Mouse (Mus musculus) intestine, embryonic 14.5 days (tissue): ENCODE measurements around the gene Gm37240. TPM values are rescaled to one million over a fixed set of nuclear protein-coding genes. Genes with fewer than 3 reads are reported as not detected.

Experiments used
- ATAC-seq: fragments of 200-750 bp; cut with Nextera tagmentation; replicated peaks from 2 replicates; pipeline ENCODE4 v1.8.0; 2017; ENCODE audit warnings: low read depth, moderate number of reproducible peaks, moderate TSS enrichment, moderate library complexity; ENCODE audit not compliant: low FRiP score, low TSS enrichment
- DNase-seq: peaks from one replicate; pipeline ENCODE4 v3.0.0-alpha.2; 2018; ENCODE audit warnings: low spot score
- H3K27ac ChIP-seq: fragments of 300-500 bp; sonication (generic); 2 replicates; pipeline ENCODE4 v1.5.1; 2014; ENCODE audit warnings: low read depth, mild to moderate bottlenecking, control low read depth
- H3K27me3 ChIP-seq: fragments of 300-500 bp; sonication (generic); replicated peaks from 2 replicates; pipeline ENCODE4 v1.6.1; 2014; ENCODE audit warnings: low read length, control low read depth; ENCODE audit not compliant: control insufficient read depth, insufficient read depth
- H3K36me3 ChIP-seq: fragments of 300-500 bp; sonication (generic); 2 replicates; pipeline ENCODE4 v1.6.1; 2014; ENCODE audit warnings: low read length, control low read depth; ENCODE audit not compliant: control insufficient read depth, insufficient read depth
- H3K4me1 ChIP-seq: fragments of 300-500 bp; sonication (generic); replicated peaks from 2 replicates; pipeline ENCODE4 v1.6.1; 2014; ENCODE audit warnings: low read length, control low read depth, mixed read lengths; ENCODE audit not compliant: control insufficient read depth, insufficient read depth
- H3K4me2 ChIP-seq: fragments of 300-500 bp; sonication (generic); 2 replicates; pipeline ENCODE4 v1.6.1; 2014; ENCODE audit warnings: low read length
- H3K4me3 ChIP-seq: fragments of 300-500 bp; sonication (generic); 2 replicates; pipeline ENCODE4 v1.5.1; 2014; ENCODE audit warnings: low read depth, low read length, control low read depth, mixed read lengths
- H3K9ac ChIP-seq: fragments of 300-500 bp; sonication (generic); 2 replicates; pipeline ENCODE4 v1.6.1; 2014; ENCODE audit warnings: mild to moderate bottlenecking, low read length
- H3K9me3 ChIP-seq: fragments of 300-500 bp; sonication (generic); 2 replicates; pipeline ENCODE4 v1.6.1; 2016; ENCODE audit warnings: low read length, control low read depth; ENCODE audit not compliant: control insufficient read depth
- WGBS: fragments of 180-500 bp; shearing (Covaris S2); extraction: QIAGEN DNeasy Blood & Tissue Kit; methylation state at CpG from one replicate; pipeline ENCODE4 v1.1.7; 2014; 5-methylcytosine and 5-hydroxymethylcytosine counted together
- polyA plus RNA-seq: library from polyadenylated mRNA; unstranded; fragments of >200 nt; fragmentation: Nextera tagmentation; extraction: Ambion mirVana; gene quantifications from 2 replicates; pipeline ENCODE4 v1.2.1, GENCODE M21; 2014

Gene Gm37240
- polyA plus RNA-seq, 1 experiment from 2014 or later: 5.3 TPM

DNA sequence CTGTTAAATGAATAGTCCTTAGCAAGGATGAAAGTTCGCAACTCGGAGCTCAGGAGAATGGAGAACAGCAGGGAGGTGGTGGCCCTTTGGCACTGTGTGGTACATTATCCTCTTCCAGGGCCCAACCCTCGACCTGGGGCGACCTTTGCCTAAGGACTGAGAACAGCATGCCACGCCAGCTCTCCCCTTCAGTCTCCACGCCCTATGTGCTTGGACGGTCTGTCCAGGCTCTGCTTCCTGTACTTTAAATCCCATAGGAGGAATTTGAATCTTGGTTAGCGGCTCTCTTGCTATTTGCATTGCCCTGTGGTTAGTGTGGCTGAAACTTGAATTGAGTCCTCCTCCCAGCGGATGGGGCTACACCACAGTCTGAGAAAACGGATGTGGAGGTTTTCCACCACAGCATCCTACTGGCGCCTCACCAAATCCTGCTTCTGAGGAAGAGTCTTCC, 928 bp upstream of the Gm37240 start:
- no peak overlapping the region for H3K9ac ChIP-seq
- H3K27ac ChIP-seq: 0 out of 2 replicates have a peak overlapping the region, but pooled peaks have one; percentile 14
- H3K36me3 ChIP-seq: no peaks in the 10 kb centered on the region
- H3K4me3 ChIP-seq: peak overlapping the region; percentile 39
- H3K4me2 ChIP-seq: peak overlapping the region; percentile 68
- ATAC-seq (peak; percentile 12; the same call in 1 of the 2 replicates), DNase-seq (peak; percentile 59)
- H3K4me1 ChIP-seq: peaks cover 6% of the 10 kb centered on the region
- H3K9me3 ChIP-seq: no peaks in the 10 kb centered on the region
- H3K27me3 ChIP-seq: no peaks in the 10 kb centered on the region
- 13% methylated on average over 11 of the region's 11 CpGs for WGBS

DNA sequence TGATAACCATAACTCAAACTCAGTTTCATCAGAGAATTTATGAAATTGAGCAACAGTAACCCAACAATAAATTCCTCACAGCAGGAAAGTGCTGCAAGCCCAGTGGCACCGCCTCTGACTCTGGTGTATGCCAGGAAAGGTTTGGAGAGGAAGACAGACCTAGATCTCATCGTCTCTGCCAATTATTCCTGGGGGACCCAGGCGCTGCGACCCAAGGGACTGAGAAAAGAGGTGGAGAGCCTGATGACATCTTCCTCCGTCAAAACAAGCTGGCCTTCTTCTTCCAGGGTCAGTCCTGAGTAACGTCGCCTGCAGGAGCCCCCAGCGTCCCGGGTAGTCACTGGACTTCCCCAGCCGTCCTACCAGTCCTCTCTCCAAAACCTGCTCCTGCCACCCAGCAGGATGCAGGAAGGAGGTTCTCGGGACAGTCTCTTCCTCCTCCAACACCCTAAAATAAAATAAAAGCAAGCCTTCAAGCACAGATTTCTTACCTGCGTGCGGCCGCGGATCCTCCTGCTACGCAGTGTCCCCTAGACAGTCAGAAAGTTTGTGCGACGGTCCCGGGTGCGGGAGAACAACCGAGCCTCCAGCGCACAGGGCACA, 581 bp downstream of the Gm37240 start:
- 3% methylated on average over 22 of the region's 22 CpGs for WGBS
- ATAC-seq (peak; percentile 24), DNase-seq (peak; percentile 52)
- H3K4me2 ChIP-seq: peak overlapping the region; percentile 68
- H3K36me3 ChIP-seq: no peaks in the 10 kb centered on the region
- no peaks in the 10 kb centered on the region for H3K9me3 ChIP-seq
- no peak overlapping the region for H3K27ac ChIP-seq
- H3K27me3 ChIP-seq: no peaks in the 10 kb centered on the region
- peaks cover 6% of the 10 kb centered on the region for H3K4me1 ChIP-seq
- peak overlapping the region; percentile 39 for H3K4me3 ChIP-seq
- H3K9ac ChIP-seq: peak overlapping the region; percentile 47

DNA sequence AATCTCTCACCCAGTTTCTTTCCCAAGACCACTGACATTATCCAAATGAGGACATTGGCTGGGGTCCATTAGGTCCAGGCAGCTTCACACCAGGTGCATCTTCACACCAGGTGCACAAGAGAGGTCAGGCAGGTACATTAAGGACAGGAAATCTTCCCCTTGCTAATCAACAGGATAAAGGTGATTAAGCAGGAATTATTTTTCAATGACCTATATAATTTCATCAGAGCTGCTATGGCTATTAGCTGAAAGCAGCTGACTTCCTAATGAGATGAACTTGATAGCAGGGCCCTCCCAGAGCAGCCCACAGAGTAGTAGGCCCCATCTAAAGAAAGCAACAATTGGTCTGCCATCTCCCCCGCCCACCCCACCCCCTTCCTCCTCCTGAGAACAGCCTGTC, 1.4 kb downstream of the Gm37240 start:
- Histone ChIP-seq H3K27ac (no peak overlapping the region), H3K27me3 (no peaks in the 10 kb centered on the region), H3K9ac (no peak overlapping the region), H3K36me3 (no peaks in the 10 kb centered on the region), H3K4me3 (no peak overlapping the region), H3K4me1 (peaks cover 6% of the 10 kb centered on the region), H3K4me2 (peak overlapping the region; percentile 68; the same call in 1 of the 2 replicates), H3K9me3 (no peaks in the 10 kb centered on the region)
- ATAC-seq: no peak
- no peak for DNase-seq
- 83% methylated on average over 1 of the region's 1 CpGs for WGBS

DNA sequence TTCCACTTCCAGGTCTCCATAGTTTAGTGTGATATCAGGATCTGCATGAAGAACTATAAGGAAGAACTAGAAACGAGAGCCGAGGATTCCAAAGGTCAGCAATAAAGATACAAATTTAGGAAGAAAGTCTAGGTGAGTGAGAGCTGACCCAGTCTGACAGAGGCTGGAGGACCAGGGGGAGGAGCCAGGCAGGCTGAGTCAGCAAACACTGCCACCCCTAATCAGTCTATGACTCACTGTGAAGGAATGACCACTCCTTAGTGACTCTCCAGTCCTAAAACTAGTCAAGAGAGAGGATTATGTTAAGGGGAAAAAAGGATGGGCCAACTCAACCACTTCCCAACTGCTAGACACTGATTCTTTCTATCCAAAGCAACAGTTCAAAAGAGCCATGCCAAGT, 6.6 kb downstream of the Gm37240 start:
- Histone ChIP-seq H3K4me3 (no peak overlapping the region), H3K9ac (no peak overlapping the region), H3K27me3 (no peaks in the 10 kb centered on the region), H3K4me1 (no peaks in the 10 kb centered on the region), H3K9me3 (no peaks in the 10 kb centered on the region), H3K27ac (no peak overlapping the region), H3K36me3 (no peaks in the 10 kb centered on the region), H3K4me2 (no peak overlapping the region)
- DNase-seq (no peak), ATAC-seq (peak; percentile 91)
- 70% methylated on average over 2 of the region's 2 CpGs for WGBS

DNA sequence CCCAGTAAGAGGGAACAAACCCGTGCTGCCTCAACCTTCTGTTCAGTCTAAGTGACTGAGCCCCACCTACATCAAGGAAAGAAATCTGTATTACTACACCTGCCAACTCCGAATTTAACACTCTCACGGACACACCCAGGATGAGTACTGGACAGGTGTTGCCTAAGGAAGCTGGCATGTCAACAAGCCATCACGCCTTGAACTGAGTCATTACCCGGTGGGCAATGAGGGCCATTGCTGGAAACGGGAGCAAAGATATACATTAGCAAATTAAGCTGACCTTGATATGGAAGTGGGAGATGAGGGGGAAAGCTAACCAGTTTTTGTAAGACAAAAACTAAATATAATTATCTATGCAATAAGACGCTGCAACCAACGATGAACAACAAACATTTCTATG, 7.2 kb downstream of the Gm37240 start:
- 83% methylated on average over 8 of the region's 8 CpGs for WGBS
- DNase-seq (no peak), ATAC-seq (no peak; the same call in 1 of the 2 replicates)
- no peak overlapping the region for H3K4me3 ChIP-seq
- H3K36me3 ChIP-seq: no peaks in the 10 kb centered on the region
- H3K4me1 ChIP-seq: no peaks in the 10 kb centered on the region
- no peaks in the 10 kb centered on the region for H3K9me3 ChIP-seq
- H3K27ac ChIP-seq: no peak overlapping the region
- H3K9ac ChIP-seq: no peak overlapping the region
- no peaks in the 10 kb centered on the region for H3K27me3 ChIP-seq
- no peak overlapping the region for H3K4me2 ChIP-seq

DNA sequence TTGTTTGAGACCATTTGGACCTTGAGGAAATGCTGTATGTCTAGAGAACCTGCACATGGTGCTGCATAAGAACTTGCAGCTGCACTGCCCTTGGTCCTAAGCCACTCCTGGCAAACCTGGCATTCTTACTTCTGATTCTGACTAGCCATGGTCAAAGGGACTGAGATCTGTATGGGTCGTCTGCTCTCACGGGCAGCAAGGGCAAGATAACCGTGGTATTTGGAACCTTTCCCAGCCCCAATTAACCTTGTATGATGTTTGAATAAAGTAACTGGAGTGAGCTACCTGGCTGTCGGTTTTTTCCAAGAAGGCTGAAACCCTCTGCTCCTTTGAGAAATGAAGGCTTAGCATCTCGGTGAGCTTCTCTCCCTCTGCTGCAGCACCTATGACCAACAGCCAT, 8.4 kb downstream of the Gm37240 start:
- no peaks in the 10 kb centered on the region for H3K36me3 ChIP-seq
- H3K27ac ChIP-seq: no peak overlapping the region
- no peak overlapping the region for H3K4me2 ChIP-seq
- no peaks in the 10 kb centered on the region for H3K4me1 ChIP-seq
- no peak for DNase-seq
- H3K9me3 ChIP-seq: no peaks in the 10 kb centered on the region
- no peak for ATAC-seq
- 74% methylated on average over 5 of the region's 5 CpGs for WGBS
- H3K4me3 ChIP-seq: no peak overlapping the region
- H3K27me3 ChIP-seq: no peaks in the 10 kb centered on the region
- H3K9ac ChIP-seq: no peak overlapping the region

DNA sequence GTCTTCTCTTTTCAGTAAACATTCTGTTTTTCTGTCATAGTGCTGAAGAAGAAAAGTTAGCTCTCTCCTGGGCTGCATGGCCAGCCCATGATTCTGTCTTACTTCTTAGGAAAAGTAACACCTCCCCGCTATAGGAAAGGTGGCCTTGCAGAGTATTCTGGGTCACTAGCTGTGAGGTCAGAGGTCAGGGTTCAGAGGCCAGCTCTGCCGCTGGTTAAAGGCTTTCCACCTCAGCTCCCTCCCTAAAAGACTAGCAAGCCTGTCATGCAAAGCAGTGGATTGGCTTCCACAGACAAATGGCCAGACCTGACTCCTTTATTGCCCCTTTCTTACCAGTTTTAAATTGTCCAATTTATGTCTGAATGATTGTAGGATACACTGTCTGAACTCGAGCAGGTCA, 23.3 kb downstream of the Gm37240 start:
- DNase-seq (no peak), ATAC-seq (no peak)
- Histone ChIP-seq H3K4me3 (no peak overlapping the region), H3K27ac (no peak overlapping the region), H3K4me1 (no peaks in the 10 kb centered on the region), H3K9me3 (no peaks in the 10 kb centered on the region; the same call in 1 of the 2 replicates), H3K9ac (no peak overlapping the region), H3K4me2 (no peak overlapping the region), H3K27me3 (no peaks in the 10 kb centered on the region), H3K36me3 (no peaks in the 10 kb centered on the region)
- 31% methylated on average over 3 of the region's 3 CpGs for WGBS

DNA sequence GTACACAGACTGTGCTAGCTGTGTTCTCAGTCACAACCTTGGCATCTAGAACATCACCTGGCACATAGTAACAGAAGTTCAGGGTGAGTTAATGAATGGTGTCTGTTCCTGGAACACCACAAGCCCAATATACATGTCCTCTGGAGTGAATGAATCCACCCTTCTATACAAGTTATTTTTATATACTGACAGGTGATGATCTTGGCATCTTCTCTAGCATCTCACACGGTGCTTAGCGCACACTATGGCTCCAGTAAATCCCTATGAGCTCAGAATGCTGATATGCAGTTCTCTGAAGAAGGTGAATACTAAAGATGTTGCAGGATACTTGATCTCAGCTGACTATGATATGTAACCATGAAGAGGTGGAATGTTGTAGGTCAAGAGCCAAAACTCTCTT, 24.4 kb downstream of the Gm37240 start:
- no peaks in the 10 kb centered on the region for H3K27me3 ChIP-seq
- no peak for DNase-seq
- H3K4me3 ChIP-seq: no peak overlapping the region
- H3K9me3 ChIP-seq: no peaks in the 10 kb centered on the region
- H3K36me3 ChIP-seq: no peaks in the 10 kb centered on the region
- no peak overlapping the region for H3K4me2 ChIP-seq
- 93% methylated on average over 2 of the region's 2 CpGs for WGBS
- H3K4me1 ChIP-seq: no peaks in the 10 kb centered on the region
- no peak overlapping the region for H3K27ac ChIP-seq
- H3K9ac ChIP-seq: no peak overlapping the region
- ATAC-seq: no peak

DNA sequence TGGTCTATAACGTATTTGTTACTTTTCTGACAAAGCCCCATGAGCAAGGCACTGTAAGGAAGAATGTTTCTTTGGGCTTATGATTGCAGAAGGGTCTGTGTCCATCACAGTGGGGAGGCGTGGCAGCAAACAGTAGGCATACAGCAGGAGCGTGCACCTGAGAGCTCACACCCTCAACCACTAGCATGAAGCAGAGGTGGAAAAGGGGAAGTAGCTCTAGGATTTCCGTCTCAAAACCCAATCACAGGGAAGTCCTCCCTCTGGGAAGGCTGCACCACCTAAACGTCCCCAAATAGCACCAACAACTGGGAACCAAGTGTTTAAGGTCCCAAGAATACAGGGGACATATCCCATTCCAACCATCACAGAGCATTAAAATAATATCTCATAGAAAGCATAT, 26.3 kb downstream of the Gm37240 start:
- Histone ChIP-seq H3K9ac (no peak overlapping the region), H3K27ac (no peak overlapping the region)
- ATAC-seq: no peak

More for the DNA sequence above, 26.3 kb downstream of the Gm37240 start:
- WGBS: 86% methylated on average over 5 of the region's 5 CpGs
- no peaks in the 10 kb centered on the region for H3K4me1 ChIP-seq
- H3K9me3 ChIP-seq: no peaks in the 10 kb centered on the region
- no peaks in the 10 kb centered on the region for H3K27me3 ChIP-seq
- DNase-seq: no peak
- H3K4me2 ChIP-seq: no peak overlapping the region
- no peak overlapping the region for H3K4me3 ChIP-seq
- H3K36me3 ChIP-seq: no peaks in the 10 kb centered on the region
